Mouse (Mus musculus): ENCODE measurements at regions not wholly inside any gene's neighbourhood (a gene's known extent, or its start where the extent isn't known, plus 50 kb on each side); places are given as distances from the start of the nearest gene placed in this dataset.

GRCm38 (mm10) chr2:75590175-75590574 lies 68.9 kb upstream of the Hnrnpa3 start:
- Histone ChIP-seq H3K27me3 (ENCODE audit: insufficient read depth, low read length) (peaks cover 31% of the 10 kb centered on the region), H3K4me3 (ENCODE audit: low read depth, low read length) (no peak overlapping the region), H3K36me3 (replicated peaks) (no peaks in the 10 kb centered on the region), H3K4me1 (ENCODE audit: insufficient read depth, low read depth, low read length) (no peaks in the 10 kb centered on the region; the same call in 1 of the 2 replicates), H3K9me3 (replicated peaks) (no peaks in the 10 kb centered on the region)
- peak; percentile 57; the same call in 1 of the 2 replicates for ATAC-seq (ENCODE audit: extremely low read depth, insufficient number of reproducible peaks, low FRiP score, poor library complexity, severe bottlenecking)
- DNase-seq (ENCODE audit: low spot score): peak; percentile 28
- TF ChIP-seq GATA1 (IDR thresholded peaks at IDR 0.05; ENCODE audit: borderline replicate concordance, low read length) (no peak), CTCF (IDR thresholded peaks at IDR 0.05; ENCODE audit: low read depth, low read length) (peak; percentile 76)

DNA sequence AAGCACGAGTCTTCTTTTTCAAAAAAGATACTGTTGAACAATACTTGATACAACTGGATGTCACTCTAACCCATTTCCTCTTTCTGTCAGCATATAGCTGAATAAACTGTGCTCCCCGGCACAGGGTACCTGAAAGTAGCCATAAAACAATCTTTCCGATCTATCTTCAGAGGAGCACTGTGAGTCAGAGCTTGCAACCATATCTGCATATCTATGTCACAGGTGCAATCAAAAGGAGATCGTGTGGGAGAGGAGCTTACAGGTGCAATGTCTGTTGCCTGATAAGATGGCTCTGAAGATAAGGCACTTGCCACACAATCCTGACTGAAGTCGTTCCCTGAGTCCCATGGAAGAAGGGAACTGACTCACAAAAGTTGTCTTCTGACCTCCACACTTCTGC lies 58.5 kb upstream of the Hnrnpa3 start:
- no peak for DNase-seq (ENCODE audit: low spot score)
- peaks cover 4% of the 10 kb centered on the region; the same call in 1 of the 2 replicates for H3K27me3 ChIP-seq (ENCODE audit: insufficient read depth, low read length)
- H3K36me3 ChIP-seq (replicated peaks): no peaks in the 10 kb centered on the region
- H3K4me3 ChIP-seq (ENCODE audit: low read depth, low read length): no peak overlapping the region
- peaks cover 8% of the 10 kb centered on the region for H3K4me1 ChIP-seq (ENCODE audit: insufficient read depth, low read depth, low read length)
- TF ChIP-seq GATA1 (IDR thresholded peaks at IDR 0.05; ENCODE audit: borderline replicate concordance, low read length) (no peak), CTCF (IDR thresholded peaks at IDR 0.05; ENCODE audit: low read depth, low read length) (no peak), TAL1 (conservative IDR thresholded peaks at IDR 0.05; ENCODE audit: low read depth, low read length) (no peak), POLR2AphosphoS5 (IDR thresholded peaks at IDR 0.05; ENCODE audit: insufficient replicate concordance, low read depth, low read length) (no peak), GATA2 (IDR thresholded peaks at IDR 0.05; ENCODE audit: borderline replicate concordance, low read depth, low read length) (no peak)
- no peak for ATAC-seq (ENCODE audit: extremely low read depth, insufficient number of reproducible peaks, low FRiP score, poor library complexity, severe bottlenecking)
- H3K9me3 ChIP-seq (replicated peaks): no peaks in the 10 kb centered on the region

DNA sequence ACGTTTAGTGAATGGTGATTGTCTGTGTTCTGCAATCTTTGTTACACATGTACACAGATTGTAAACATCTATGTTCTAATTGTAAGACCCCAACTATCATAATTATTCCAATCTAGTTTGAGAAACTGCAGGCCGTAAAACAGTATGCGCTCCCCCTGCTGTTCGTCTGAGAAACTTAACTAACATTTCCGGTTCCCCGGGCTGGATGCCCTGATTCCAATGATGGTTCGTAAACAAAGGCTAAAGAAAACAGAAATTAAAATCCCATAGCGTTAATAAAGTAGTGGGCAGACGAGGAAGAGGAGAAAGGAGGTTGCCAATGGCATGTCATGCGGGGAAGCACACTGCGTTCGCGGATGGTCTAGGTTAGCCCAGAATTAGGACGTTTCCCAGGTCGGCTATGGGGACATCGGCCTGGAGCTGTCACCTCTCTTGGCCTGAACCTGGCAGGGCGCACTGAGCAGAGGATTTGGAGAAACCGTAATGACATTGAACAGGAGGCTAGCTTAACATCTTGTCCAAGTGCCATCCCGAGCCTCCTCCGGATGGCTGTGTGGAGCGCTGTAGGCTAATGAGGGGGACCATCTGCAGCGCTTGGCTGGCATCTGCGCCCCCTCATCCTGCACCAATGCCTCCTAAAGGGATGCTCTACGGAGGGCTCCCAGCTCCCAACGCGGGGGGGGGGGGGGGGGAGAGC lies 55.7 kb upstream of the Hnrnpa3 start:
- ATAC-seq (ENCODE audit: extremely low read depth, insufficient number of reproducible peaks, low FRiP score, poor library complexity, severe bottlenecking): no peak
- no peak for TF ChIP-seq GATA1 (IDR thresholded peaks at IDR 0.05; ENCODE audit: borderline replicate concordance, low read length)
- TF ChIP-seq POLR2AphosphoS5 (IDR thresholded peaks at IDR 0.05; ENCODE audit: insufficient replicate concordance, low read depth, low read length): no peak
- TF ChIP-seq CTCF (IDR thresholded peaks at IDR 0.05; ENCODE audit: low read depth, low read length): no peak
- TF ChIP-seq GATA2 (IDR thresholded peaks at IDR 0.05; ENCODE audit: borderline replicate concordance, low read depth, low read length): no peak
- TF ChIP-seq TAL1 (conservative IDR thresholded peaks at IDR 0.05; ENCODE audit: low read depth, low read length): no peak
- Histone ChIP-seq H3K4me1 (ENCODE audit: insufficient read depth, low read depth, low read length) (peaks cover 13% of the 10 kb centered on the region), H3K27me3 (ENCODE audit: insufficient read depth, low read length) (peaks cover 15% of the 10 kb centered on the region), H3K9me3 (replicated peaks) (no peaks in the 10 kb centered on the region), H3K36me3 (replicated peaks) (no peaks in the 10 kb centered on the region), H3K4me3 (ENCODE audit: low read depth, low read length) (no peak overlapping the region)
- DNase-seq (ENCODE audit: low spot score): no peak

GRCm38 (mm10) chr2:75605634-75606033 lies 53.4 kb upstream of the Hnrnpa3 start:
- TF ChIP-seq CTCF (IDR thresholded peaks at IDR 0.05; ENCODE audit: low read depth, low read length): peak; percentile 100
- no peak for TF ChIP-seq GATA1 (IDR thresholded peaks at IDR 0.05; ENCODE audit: borderline replicate concordance, low read length)
- Histone ChIP-seq H3K9me3 (replicated peaks) (no peaks in the 10 kb centered on the region), H3K4me1 (ENCODE audit: insufficient read depth, low read depth, low read length) (peaks cover 10% of the 10 kb centered on the region), H3K27me3 (ENCODE audit: insufficient read depth, low read length) (peaks cover 33% of the 10 kb centered on the region), H3K36me3 (replicated peaks) (no peaks in the 10 kb centered on the region), H3K4me3 (ENCODE audit: low read depth, low read length) (no peak overlapping the region)
- peak; percentile 14 for DNase-seq (ENCODE audit: low spot score)
- ATAC-seq (ENCODE audit: extremely low read depth, insufficient number of reproducible peaks, low FRiP score, poor library complexity, severe bottlenecking): no peak

DNA sequence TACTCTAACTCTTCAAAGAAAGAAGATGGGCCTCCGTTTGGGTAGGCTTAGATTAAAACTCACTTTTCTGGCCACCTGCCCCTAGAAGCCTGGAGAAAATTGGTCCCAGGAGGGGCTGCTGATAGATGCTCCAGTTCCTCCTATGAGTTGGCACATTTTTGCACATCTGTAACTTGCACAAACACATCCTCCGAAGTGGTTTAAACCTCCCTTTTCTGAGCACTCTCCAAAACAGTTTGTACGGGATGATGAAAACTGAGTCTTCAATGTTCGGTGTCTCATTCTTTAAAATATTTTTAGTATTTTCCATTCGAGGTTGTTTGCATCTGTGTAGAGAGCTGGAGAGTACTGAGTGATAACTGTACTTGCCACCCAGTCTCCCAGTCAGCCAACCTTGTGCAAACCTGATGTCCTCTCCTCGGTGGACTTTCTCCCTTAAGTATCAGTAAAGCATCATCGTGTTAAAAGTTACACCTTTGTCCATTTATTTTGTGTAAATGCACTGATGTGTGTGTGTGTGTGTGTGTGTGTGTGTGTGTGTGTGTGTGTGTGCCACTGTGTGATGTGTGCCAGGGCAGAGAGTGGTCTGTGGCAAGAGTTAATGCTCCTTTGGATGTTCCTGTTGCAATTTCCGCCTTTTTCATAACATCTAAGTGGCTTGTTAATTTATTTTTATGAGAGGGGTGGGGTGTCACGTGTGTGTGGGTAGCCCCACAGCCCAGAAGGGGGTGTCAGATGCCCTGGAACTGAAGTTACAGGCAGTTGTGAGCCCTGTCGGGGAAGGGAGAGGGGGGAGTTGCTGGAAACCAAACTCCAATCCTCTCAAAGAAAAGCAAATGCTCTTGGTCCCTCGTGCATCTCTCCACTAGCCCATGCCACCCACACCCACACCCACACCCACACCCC lies 51.8 kb upstream of the Hnrnpa3 start:
- H3K4me1 ChIP-seq (ENCODE audit: insufficient read depth, low read depth, low read length): peaks cover 9% of the 10 kb centered on the region; the same call in 1 of the 2 replicates
- H3K36me3 ChIP-seq (replicated peaks): no peaks in the 10 kb centered on the region
- peaks cover 45% of the 10 kb centered on the region for H3K27me3 ChIP-seq (ENCODE audit: insufficient read depth, low read length)
- H3K9me3 ChIP-seq (replicated peaks): no peaks in the 10 kb centered on the region
- no peak overlapping the region for H3K4me3 ChIP-seq (ENCODE audit: low read depth, low read length)
- ATAC-seq (ENCODE audit: extremely low read depth, insufficient number of reproducible peaks, low FRiP score, poor library complexity, severe bottlenecking) (no peak), DNase-seq (ENCODE audit: low spot score) (no peak)
- TF ChIP-seq POLR2AphosphoS5 (IDR thresholded peaks at IDR 0.05; ENCODE audit: insufficient replicate concordance, low read depth, low read length): no peak
- no peak for TF ChIP-seq GATA1 (IDR thresholded peaks at IDR 0.05; ENCODE audit: borderline replicate concordance, low read length)

DNA sequence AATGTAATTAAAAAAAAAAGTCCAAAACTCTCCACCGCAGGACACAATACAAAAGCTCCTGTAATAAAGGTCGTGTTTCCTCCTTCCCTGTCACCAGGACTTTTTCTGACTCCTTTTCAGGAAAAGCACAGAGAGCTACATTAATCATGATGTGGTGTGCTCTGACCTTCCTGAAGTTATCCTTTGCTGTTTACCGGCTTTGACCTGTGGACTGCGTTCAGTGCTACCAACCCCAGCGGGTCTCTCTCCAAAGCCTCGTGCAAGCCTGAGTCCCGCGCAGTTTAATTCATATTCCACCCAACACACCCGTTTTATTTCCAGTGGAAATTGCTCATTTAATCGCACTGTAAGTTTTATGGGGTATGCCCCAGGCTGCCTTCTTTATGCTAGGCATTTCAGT lies 51.1 kb upstream of the Hnrnpa3 start:
- no peak for ATAC-seq (ENCODE audit: extremely low read depth, insufficient number of reproducible peaks, low FRiP score, poor library complexity, severe bottlenecking)

More for the DNA sequence above, 51.1 kb upstream of the Hnrnpa3 start:
- H3K9me3 ChIP-seq (replicated peaks): no peaks in the 10 kb centered on the region
- peaks cover 12% of the 10 kb centered on the region; the same call in 1 of the 2 replicates for H3K4me1 ChIP-seq (ENCODE audit: insufficient read depth, low read depth, low read length)
- no peak for TF ChIP-seq CTCF (IDR thresholded peaks at IDR 0.05; ENCODE audit: low read depth, low read length)
- TF ChIP-seq GATA1 (IDR thresholded peaks at IDR 0.05; ENCODE audit: borderline replicate concordance, low read length): no peak
- no peak for TF ChIP-seq TAL1 (conservative IDR thresholded peaks at IDR 0.05; ENCODE audit: low read depth, low read length)
- no peak for TF ChIP-seq POLR2AphosphoS5 (IDR thresholded peaks at IDR 0.05; ENCODE audit: insufficient replicate concordance, low read depth, low read length)
- TF ChIP-seq GATA2 (IDR thresholded peaks at IDR 0.05; ENCODE audit: borderline replicate concordance, low read depth, low read length): no peak
- no peak overlapping the region for H3K4me3 ChIP-seq (ENCODE audit: low read depth, low read length)
- H3K27me3 ChIP-seq (ENCODE audit: insufficient read depth, low read length): peaks cover 49% of the 10 kb centered on the region
- H3K36me3 ChIP-seq (replicated peaks): no peaks in the 10 kb centered on the region
- no peak for DNase-seq (ENCODE audit: low spot score)

All from G1E (cell line).